Mouse (Mus musculus) gonadal fat pad, adult 2 months (tissue): ENCODE measurements around the gene Myh3. TPM values are rescaled to one million over a fixed set of nuclear protein-coding genes. Genes with fewer than 3 reads are reported as not detected.
"Not testable (repeated sequence)": the region's sequence is repeated elsewhere in the genome, so short reads cannot be mapped to it uniquely, and the experiment has no call there.

Experiments used
- DNase-seq: peaks from one replicate; pipeline ENCODE4 v3.0.0-alpha.2; 2012; ENCODE audit warnings: low read depth
- polyA plus RNA-seq: library from polyadenylated mRNA; depleted of rRNA; stranded (reverse); fragments of >200 nt; gene quantifications from 2 replicates; pipeline ENCODE4 v1.2.3, GENCODE M21; 2012

Myh3 gene
- polyA plus RNA-seq, 1 experiment: not detected

GRCm38 (mm10) chr11:67077435-67077834 lies 665 bp upstream of the Myh3 start:
- DNase-seq: no peak

GRCm38 (mm10) chr11:67078888-67079287 lies 788 bp downstream of the Myh3 start:
- no peak for DNase-seq

GRCm38 (mm10) chr11:67079740-67080139 lies 1.6 kb downstream of the Myh3 start:
- DNase-seq: no peak

GRCm38 (mm10) chr11:67080168-67080567 lies 2.1 kb downstream of the Myh3 start:
- no peak for DNase-seq

- no peak for DNase-seq
Observed at GRCm38 (mm10) chr11:67081125-67081649, 3.1 kb downstream of the Myh3 start.

- DNase-seq: no peak
Observed at GRCm38 (mm10) chr11:67082188-67082587, 4.1 kb downstream of the Myh3 start.

GRCm38 (mm10) chr11:67082793-67083192 lies 4.7 kb downstream of the Myh3 start:
- DNase-seq: no peak

- no peak for DNase-seq
Observed at GRCm38 (mm10) chr11:67083239-67083638, 5.1 kb downstream of the Myh3 start.

GRCm38 (mm10) chr11:67083712-67084340 lies 5.7 kb downstream of the Myh3 start:
- DNase-seq: no peak

- DNase-seq: no peak
Observed at GRCm38 (mm10) chr11:67085489-67085888, 7.4 kb downstream of the Myh3 start.

GRCm38 (mm10) chr11:67086467-67087164 lies 8.5 kb downstream of the Myh3 start:
- DNase-seq: no peak

GRCm38 (mm10) chr11:67087225-67087624 lies 9.1 kb downstream of the Myh3 start:
- no peak for DNase-seq

- DNase-seq: not testable (repeated sequence)
Observed at GRCm38 (mm10) chr11:67092354-67092753, 14.3 kb downstream of the Myh3 start.

GRCm38 (mm10) chr11:67093201-67093600 lies 15.1 kb downstream of the Myh3 start:
- no peak for DNase-seq

GRCm38 (mm10) chr11:67093652-67094051 lies 15.6 kb downstream of the Myh3 start:
- no peak for DNase-seq

GRCm38 (mm10) chr11:67094470-67094869 lies 16.4 kb downstream of the Myh3 start:
- no peak for DNase-seq

GRCm38 (mm10) chr11:67097709-67098108 lies 19.6 kb downstream of the Myh3 start:
- no peak for DNase-seq

GRCm38 (mm10) chr11:67098427-67098826 lies 20.3 kb downstream of the Myh3 start:
- DNase-seq: no peak

GRCm38 (mm10) chr11:67099241-67099640 lies 21.1 kb downstream of the Myh3 start:
- DNase-seq: no peak

GRCm38 (mm10) chr11:67100169-67100568 lies 22.1 kb downstream of the Myh3 start:
- DNase-seq: no peak

- no peak for DNase-seq
Observed at GRCm38 (mm10) chr11:67101713-67102112, 23.6 kb downstream of the Myh3 start.

- no peak for DNase-seq
Observed at GRCm38 (mm10) chr11:67103256-67103655, 25.2 kb downstream of the Myh3 start.

- DNase-seq: no peak
Observed at GRCm38 (mm10) chr11:67104242-67104641, 26.1 kb downstream of the Myh3 start.
